Mouse (Mus musculus) small intestine, adult 2 months (tissue): ENCODE results near the gene Lmo4.

Experiments used
- CTCF ChIP-seq: fragments of 200-500 bp; IDR thresholded peaks from 2 replicates; pipeline ENCODE4 v1.5.1; 2012; ENCODE audit warnings: low read depth, mild to moderate bottlenecking, control low read depth, inconsistent platforms, low read length, moderate library complexity, mixed read lengths; ENCODE audit not compliant: insufficient replicate concordance, insufficient read length; ENCODE audit errors: extremely low read depth
- POLR2A ChIP-seq: fragments of 200-500 bp; IDR thresholded peaks from 2 replicates; pipeline ENCODE4 v1.6.1; 2012; ENCODE audit warnings: low read depth, mild to moderate bottlenecking, control low read depth, inconsistent platforms, low read length, moderate library complexity

DNA sequence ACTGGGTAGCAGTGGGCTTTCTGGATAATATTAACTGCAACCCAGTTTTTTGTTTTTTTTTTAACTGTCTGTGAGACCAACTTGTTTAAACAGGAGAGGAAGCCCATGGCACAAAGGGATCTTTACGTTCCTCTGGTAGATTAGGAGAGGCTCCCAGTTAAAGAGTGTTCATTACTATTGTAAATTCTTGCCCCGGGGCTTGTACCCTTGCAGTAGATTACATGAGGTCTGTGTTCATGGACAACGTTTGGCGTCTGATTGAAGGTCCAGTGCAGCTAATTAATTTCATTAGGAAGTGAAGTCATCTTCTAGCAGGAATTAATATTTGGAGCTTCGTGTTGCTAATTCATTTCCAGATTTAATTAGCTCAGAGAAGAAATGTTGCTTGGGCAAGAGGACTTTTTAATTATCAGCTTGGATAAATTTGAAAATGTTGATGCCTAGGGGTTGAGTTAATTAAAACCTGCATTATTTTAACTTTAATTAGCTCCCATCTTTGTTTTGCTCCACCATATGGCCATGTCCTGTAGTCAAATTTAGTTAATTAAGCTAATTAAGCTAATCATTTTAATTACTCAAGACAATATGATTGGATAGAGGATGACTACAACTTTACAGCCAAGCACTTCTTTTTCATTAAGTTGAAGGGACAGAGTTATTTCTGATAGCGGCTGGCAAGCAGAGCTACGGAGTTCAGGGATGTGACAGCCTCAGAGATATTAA, 31.0 kb downstream of the Lmo4 start:
- TF ChIP-seq CTCF: no peak
- TF ChIP-seq POLR2A: no peak
